Mouse (Mus musculus) cerebellum, adult 8-10 months (tissue): ENCODE measurements around the gene Bmp8a.
"Not testable (repeated sequence)": the region's sequence is repeated elsewhere in the genome, so short reads cannot be mapped to it uniquely, and the experiment has no call there.

Experiments used
- DNase-seq: peaks from one replicate; pipeline ENCODE4 v3.0.0; 2022

Bmp8a gene

GRCm38 (mm10) chr4:123284731-123285624 is 58.1 kb downstream of the Bmp8a start:
- no peak for DNase-seq

- DNase-seq = not testable (repeated sequence)
Measured at GRCm38 (mm10) chr4:123283675-123284064, 59.4 kb downstream of the Bmp8a start.

- not testable (repeated sequence) for DNase-seq
Measured at GRCm38 (mm10) chr4:123282915-123283674, 60.0 kb downstream of the Bmp8a start.

- peak; percentile 87 for DNase-seq
Measured at GRCm38 (mm10) chr4:123282500-123282899, 60.6 kb downstream of the Bmp8a start.

GRCm38 (mm10) chr4:123280117-123280516 is 62.9 kb downstream of the Bmp8a start:
- no peak for DNase-seq

- no peak for DNase-seq
Measured at GRCm38 (mm10) chr4:123271063-123271462, 72.0 kb downstream of the Bmp8a start.
